Mouse (Mus musculus): Measurements from ENCODE around the gene Ero1l. TPM values are rescaled to one million over a fixed set of nuclear protein-coding genes. Genes with fewer than 3 reads are reported as not detected.

Ero1l gene
- total RNA-seq, 4 experiments from 2014 or later, result 17.3 to 26.7 (median 19.2) TPM

- no peak for DNase-seq (ENCODE audit: low spot score)
Observed at GRCm38 (mm10) chr14:45305852-45306251, 12.7 kb downstream of the Ero1l start.

- no peak for DNase-seq (ENCODE audit: low spot score)
Observed at GRCm38 (mm10) chr14:45304389-45304788, 14.2 kb downstream of the Ero1l start.

- no peak for DNase-seq (ENCODE audit: low spot score)
Observed at GRCm38 (mm10) chr14:45303939-45304338, 14.6 kb downstream of the Ero1l start.

- DNase-seq (ENCODE audit: low spot score), result no peak
Observed at GRCm38 (mm10) chr14:45291608-45292007, 27.0 kb downstream of the Ero1l start.

GRCm38 (mm10) chr14:45282066-45282465 is 36.5 kb downstream of the Ero1l start:
- DNase-seq (ENCODE audit: low spot score), result no peak

GRCm38 (mm10) chr14:45275816-45276215 is 42.8 kb downstream of the Ero1l start:
- no peak for DNase-seq (ENCODE audit: low spot score)

GRCm38 (mm10) chr14:45263831-45264592 is 54.6 kb downstream of the Ero1l start:
- DNase-seq (ENCODE audit: low spot score), result no peak

GRCm38 (mm10) chr14:45251548-45252076 is 67.0 kb downstream of the Ero1l start:
- DNase-seq (ENCODE audit: low spot score), result no peak

GRCm38 (mm10) chr14:45241613-45242012 is 77.0 kb downstream of the Ero1l start:
- DNase-seq (ENCODE audit: low spot score), result no peak

GRCm38 (mm10) chr14:45239042-45239441 is 79.5 kb downstream of the Ero1l start:
- no peak for DNase-seq (ENCODE audit: low spot score)

Other genes with a start within 250 kb of the Ero1l start
- 10 to 100 TPM in 1 of 4 experiments, 1 to 10 TPM in 3; 5.8 to 10.7 (median 6.6) TPM for gene Gpr137c, start 99.1 kb downstream of the Ero1l start, total RNA-seq (2022)
- gene Txndc16, start 98.4 kb downstream of the Ero1l start, total RNA-seq (2022), result 10 to 100 TPM in 3 of 4 experiments, 1 to 10 TPM in 1; 9.6 to 15.0 (median 13.0) TPM
- 100 to 1,000 TPM in 1 of 4 experiments, 10 to 100 TPM in 3; 94.8 to 106 (median 95.4) TPM for gene Psmc6, start 11.0 kb upstream of the Ero1l start, total RNA-seq (2022)
- 10 to 100 TPM; 19.9 to 32.3 (median 29.2) TPM for gene Styx, start 32.3 kb upstream of the Ero1l start, total RNA-seq (2022)
- 10 to 100 TPM; 11.5 to 13.3 (median 12.3) TPM for gene Gnpnat1, start 86.1 kb upstream of the Ero1l start, total RNA-seq (2022)
- gene Fermt2, start 211.3 kb upstream of the Ero1l start, total RNA-seq (2022), result 100 to 1,000 TPM; 205 to 238 (median 230) TPM

Data from heart, adult 8-10 months (tissue).